ENCODE assay signal across 8 mouse cellular contexts in genomic region chr13:21784311-21784710, GRCm38 (mm10). TPM values are rescaled to one million over a fixed set of nuclear protein-coding genes. Genes with fewer than 3 reads are reported as not detected.
DNase-seq lines count a peak whose midpoint lies in the region; ATAC-seq and TF ChIP-seq lines count a peak whose summit lies in the region.

No protein-coding gene starts in this region.

- DNase-seq in stomach, postnatal 0 days (ENCODE audit: low spot score) = no peak
- DNase-seq in right cerebral cortex, postnatal 25 days = no peak
- no peak for DNase-seq in lung, postnatal 36 days

- H3K27ac ChIP-seq in stomach, embryonic 14.5 days (ENCODE audit: low read length) = peak overlapping the region; percentile 93
- H3K27ac ChIP-seq in stomach, postnatal 0 days (replicated peaks) = no peak overlapping the region; the same call in 1 of the 2 replicates
- H3K27ac ChIP-seq in intestine, embryonic 16.5 days (ENCODE audit: low read length) = peak overlapping the region; percentile 83
- peak overlapping the region; percentile 59 for H3K27ac ChIP-seq in neural tube, embryonic 13.5 days (replicated peaks)

- peaks cover 76% of the 10 kb centered on the region for H3K4me1 ChIP-seq in erythroblast, embryonic 14.5 days (ENCODE audit: control insufficient read depth)
- H3K4me1 ChIP-seq in stomach, embryonic 14.5 days (ENCODE audit: control insufficient read depth, insufficient read depth, low read length) = peaks cover 20% of the 10 kb centered on the region; the same call in 1 of the 2 replicates
- H3K4me1 ChIP-seq in stomach, postnatal 0 days (replicated peaks; ENCODE audit: control insufficient read depth, insufficient read depth) = no peaks in the 10 kb centered on the region
- peaks cover 20% of the 10 kb centered on the region for H3K4me1 ChIP-seq in intestine, embryonic 16.5 days (ENCODE audit: control insufficient read depth, insufficient read depth, low read length)
- H3K4me1 ChIP-seq in neural tube, embryonic 13.5 days (replicated peaks) = peaks cover 54% of the 10 kb centered on the region

- H3K27me3 ChIP-seq in erythroblast, embryonic 14.5 days (ENCODE audit: control insufficient read depth) = no peaks in the 10 kb centered on the region
- no peaks in the 10 kb centered on the region for H3K27me3 ChIP-seq in stomach, embryonic 14.5 days (ENCODE audit: control insufficient read depth, insufficient read depth, low read length)
- H3K27me3 ChIP-seq in stomach, postnatal 0 days (ENCODE audit: control insufficient read depth, insufficient read depth, low read length) = no peaks in the 10 kb centered on the region
- H3K27me3 ChIP-seq in intestine, embryonic 16.5 days (replicated peaks; ENCODE audit: control insufficient read depth, insufficient read depth, low read length) = no peaks in the 10 kb centered on the region
- H3K27me3 ChIP-seq in neural tube, embryonic 13.5 days = no peaks in the 10 kb centered on the region

- H3K9me3 ChIP-seq in erythroblast, embryonic 14.5 days (ENCODE audit: control insufficient read depth, low read length) = peaks cover 2% of the 10 kb centered on the region; the same call in 1 of the 2 replicates
- no peaks in the 10 kb centered on the region for H3K9me3 ChIP-seq in stomach, embryonic 14.5 days (ENCODE audit: control insufficient read depth, low read depth, low read length)
- no peaks in the 10 kb centered on the region for H3K9me3 ChIP-seq in stomach, postnatal 0 days (ENCODE audit: control insufficient read depth, low read length)
- no peaks in the 10 kb centered on the region for H3K9me3 ChIP-seq in intestine, embryonic 16.5 days (ENCODE audit: control insufficient read depth, low read length)
- no peaks in the 10 kb centered on the region for H3K9me3 ChIP-seq in neural tube, embryonic 13.5 days

- H3K9ac ChIP-seq in stomach, embryonic 14.5 days (replicated peaks; ENCODE audit: low read depth, low read length) = peak overlapping the region; percentile 25
- H3K9ac ChIP-seq in stomach, postnatal 0 days (ENCODE audit: low read length) = no peak overlapping the region
- peak overlapping the region; percentile 41; the same call in 1 of the 2 replicates for H3K9ac ChIP-seq in intestine, embryonic 16.5 days (ENCODE audit: low read depth, low read length)
- H3K9ac ChIP-seq in neural tube, embryonic 13.5 days = peak overlapping the region; percentile 28

- no peak for ATAC-seq in erythroblast, adult 5-6 weeks (replicated peaks; ENCODE audit: low FRiP score, poor library complexity, severe bottlenecking)
- no peak for ATAC-seq in stomach, embryonic 14.5 days (ENCODE audit: insufficient number of reproducible peaks, insufficient read depth, low FRiP score, low read depth)
- no peak for ATAC-seq in stomach, postnatal 0 days (ENCODE audit: low FRiP score, low TSS enrichment)
- ATAC-seq in intestine, embryonic 16.5 days = no peak
- ATAC-seq in neural tube, embryonic 13.5 days (ENCODE audit: low read depth) = no peak

- 22% methylated on average over 6 of the region's 6 CpGs for WGBS in stomach, embryonic 14.5 days
- WGBS in stomach, postnatal 0 days = 31% methylated on average over 6 of the region's 6 CpGs
- WGBS in intestine, embryonic 16.5 days = 27% methylated on average over 6 of the region's 6 CpGs
- 13% methylated on average over 6 of the region's 6 CpGs for WGBS in neural tube, embryonic 13.5 days

- no peak for TF ChIP-seq EP300 in stomach, postnatal 0 days (optimal IDR thresholded peaks at IDR 0.05)

- H3K4me2 ChIP-seq in stomach, embryonic 14.5 days (replicated peaks; ENCODE audit: low read depth, low read length) = peak overlapping the region; percentile 43
- H3K4me2 ChIP-seq in stomach, postnatal 0 days (replicated peaks; ENCODE audit: low read depth) = no peak overlapping the region
- H3K4me2 ChIP-seq in intestine, embryonic 16.5 days (ENCODE audit: low read depth, low read length) = peak overlapping the region; percentile 58
- H3K4me2 ChIP-seq in neural tube, embryonic 13.5 days = peak overlapping the region; percentile 80

- H3K4me3 ChIP-seq in erythroblast, embryonic 14.5 days (replicated peaks) = peak overlapping the region; percentile 63
- H3K4me3 ChIP-seq in stomach, embryonic 14.5 days (ENCODE audit: low read depth, low read length) = peak overlapping the region; percentile 36
- H3K4me3 ChIP-seq in stomach, postnatal 0 days (ENCODE audit: low read depth, low read length) = no peak overlapping the region
- no peak overlapping the region for H3K4me3 ChIP-seq in intestine, embryonic 16.5 days (ENCODE audit: low read length)
- H3K4me3 ChIP-seq in neural tube, embryonic 13.5 days = 0 out of 2 replicates have a peak overlapping the region, but pooled peaks have one; percentile 40

- TF ChIP-seq CTCF in stomach, postnatal 0 days (IDR thresholded peaks at IDR 0.05; ENCODE audit: low read depth) = no peak

- H3K36me3 ChIP-seq in erythroblast, embryonic 14.5 days (ENCODE audit: control insufficient read depth) = peaks cover 8% of the 10 kb centered on the region
- no peaks in the 10 kb centered on the region for H3K36me3 ChIP-seq in stomach, embryonic 14.5 days (ENCODE audit: control insufficient read depth, insufficient read depth, low read length)
- H3K36me3 ChIP-seq in stomach, postnatal 0 days (ENCODE audit: control insufficient read depth, insufficient read depth, low read length) = no peaks in the 10 kb centered on the region
- no peaks in the 10 kb centered on the region for H3K36me3 ChIP-seq in intestine, embryonic 16.5 days (ENCODE audit: control insufficient read depth, insufficient read depth, low read length)
- no peaks in the 10 kb centered on the region for H3K36me3 ChIP-seq in neural tube, embryonic 13.5 days

RNA-seq across cellular contexts. Expression of gene Hist1h3i, which starts 1.1 kb away (rescaled TPM):
- polyA plus RNA-seq in erythroblast, embryonic 14.5 days (2012) = 16.8 and 41.5 TPM in 2 replicates
- total RNA-seq in erythroblast, adult 5-6 weeks (2015; ENCODE audit: low replicate concordance) = 143 and 204 TPM in 2 replicates
- total RNA-seq in erythroblast, adult 5-6 weeks (2017; ENCODE audit: low replicate concordance) = 142 and 186 TPM in 2 replicates
- polyA plus RNA-seq in stomach, embryonic 14.5 days (2014; fragmentation: Nextera tagmentation; extraction: Ambion mirVana) = 166 and 187 TPM in 2 replicates
- polyA plus RNA-seq in stomach, postnatal 0 days (2015; fragmentation: Nextera tagmentation; extraction: Ambion mirVana) = 31.2 and 44.3 TPM in 2 replicates
- 53.6 and 66.8 TPM in 2 replicates for polyA plus RNA-seq in intestine, embryonic 16.5 days (2015; fragmentation: Nextera tagmentation; extraction: Ambion mirVana)
- polyA plus RNA-seq in neural tube, embryonic 13.5 days (2015; fragmentation: Nextera tagmentation; extraction: Ambion mirVana) = 32.1 and 33.9 TPM in 2 replicates

RNA-seq across cellular contexts. Expression of gene Hist1h2an, which starts 2.7 kb away (rescaled TPM):
- 15.8 and 41.3 TPM in 2 replicates for polyA plus RNA-seq in erythroblast, embryonic 14.5 days (2012)
- total RNA-seq in erythroblast, adult 5-6 weeks (2015; ENCODE audit: low replicate concordance) = not detected in 2 replicates
- total RNA-seq in erythroblast, adult 5-6 weeks (2017; ENCODE audit: low replicate concordance) = 456 and 497 TPM in 2 replicates
- 11.4 TPM in 1 of 2 replicates, not detected in the other for polyA plus RNA-seq in stomach, embryonic 14.5 days (2014; fragmentation: Nextera tagmentation; extraction: Ambion mirVana)
- 1.4 and 1.6 TPM in 2 replicates for polyA plus RNA-seq in stomach, postnatal 0 days (2015; fragmentation: Nextera tagmentation; extraction: Ambion mirVana)
- 3.8 and 4.1 TPM in 2 replicates for polyA plus RNA-seq in intestine, embryonic 16.5 days (2015; fragmentation: Nextera tagmentation; extraction: Ambion mirVana)
- not detected in 2 replicates for polyA plus RNA-seq in neural tube, embryonic 13.5 days (2015; fragmentation: Nextera tagmentation; extraction: Ambion mirVana)

RNA-seq across cellular contexts. Expression of gene Hist1h2bp, which starts 3.0 kb away (rescaled TPM):
- polyA plus RNA-seq in erythroblast, embryonic 14.5 days (2012) = 2.2 and 5.1 TPM in 2 replicates
- total RNA-seq in erythroblast, adult 5-6 weeks (2015; ENCODE audit: low replicate concordance) = 4.4 and 5.8 TPM in 2 replicates
- 33.7 and 47.3 TPM in 2 replicates for total RNA-seq in erythroblast, adult 5-6 weeks (2017; ENCODE audit: low replicate concordance)
- 1.4 and 1.8 TPM in 2 replicates for polyA plus RNA-seq in stomach, embryonic 14.5 days (2014; fragmentation: Nextera tagmentation; extraction: Ambion mirVana)
- polyA plus RNA-seq in stomach, postnatal 0 days (2015; fragmentation: Nextera tagmentation; extraction: Ambion mirVana) = 0.54 and 2.0 TPM in 2 replicates
- polyA plus RNA-seq in intestine, embryonic 16.5 days (2015; fragmentation: Nextera tagmentation; extraction: Ambion mirVana) = 1.5 and 1.7 TPM in 2 replicates
- 0.52 and 1.4 TPM in 2 replicates for polyA plus RNA-seq in neural tube, embryonic 13.5 days (2015; fragmentation: Nextera tagmentation; extraction: Ambion mirVana)

RNA-seq across cellular contexts. Expression of gene Hist1h1b, which starts 3.9 kb away (rescaled TPM):
- 2.6 and 5.0 TPM in 2 replicates for polyA plus RNA-seq in erythroblast, embryonic 14.5 days (2012)
- 491 and 530 TPM in 2 replicates for total RNA-seq in erythroblast, adult 5-6 weeks (2015; ENCODE audit: low replicate concordance)
- 1,333 and 2,653 TPM in 2 replicates for total RNA-seq in erythroblast, adult 5-6 weeks (2017; ENCODE audit: low replicate concordance)
- polyA plus RNA-seq in stomach, embryonic 14.5 days (2014; fragmentation: Nextera tagmentation; extraction: Ambion mirVana) = 14.8 and 20.1 TPM in 2 replicates
- 4.3 and 10.5 TPM in 2 replicates for polyA plus RNA-seq in stomach, postnatal 0 days (2015; fragmentation: Nextera tagmentation; extraction: Ambion mirVana)
- 10.0 and 14.9 TPM in 2 replicates for polyA plus RNA-seq in intestine, embryonic 16.5 days (2015; fragmentation: Nextera tagmentation; extraction: Ambion mirVana)
- polyA plus RNA-seq in neural tube, embryonic 13.5 days (2015; fragmentation: Nextera tagmentation; extraction: Ambion mirVana) = 3.2 and 5.8 TPM in 2 replicates

RNA-seq across cellular contexts. Expression of gene Hist1h2bq, which starts 25.7 kb away (rescaled TPM):
- polyA plus RNA-seq in erythroblast, embryonic 14.5 days (2012) = 12.6 and 20.2 TPM in 2 replicates
- 197 and 261 TPM in 2 replicates for total RNA-seq in erythroblast, adult 5-6 weeks (2015; ENCODE audit: low replicate concordance)
- 24.3 and 156 TPM in 2 replicates for total RNA-seq in erythroblast, adult 5-6 weeks (2017; ENCODE audit: low replicate concordance)
- 17.5 and 19.7 TPM in 2 replicates for polyA plus RNA-seq in stomach, embryonic 14.5 days (2014; fragmentation: Nextera tagmentation; extraction: Ambion mirVana)
- polyA plus RNA-seq in stomach, postnatal 0 days (2015; fragmentation: Nextera tagmentation; extraction: Ambion mirVana) = 7.7 and 9.9 TPM in 2 replicates
- polyA plus RNA-seq in intestine, embryonic 16.5 days (2015; fragmentation: Nextera tagmentation; extraction: Ambion mirVana) = 13.4 and 17.9 TPM in 2 replicates
- polyA plus RNA-seq in neural tube, embryonic 13.5 days (2015; fragmentation: Nextera tagmentation; extraction: Ambion mirVana) = 4.3 and 4.4 TPM in 2 replicates

Comparison
In these comparisons a context has a peak if more than half of its experiments do, and no peak if none do; other contexts are left out.
1. H3K4me3 ChIP-seq: peak in erythroblast, embryonic 14.5 days (single experiment), stomach, embryonic 14.5 days (single experiment) and neural tube, embryonic 13.5 days (single experiment); none in stomach, postnatal 0 days (single experiment) and intestine, embryonic 16.5 days (single experiment).